Mouse (Mus musculus) heart, postnatal 0 days (tissue): Measurements from ENCODE around the gene Rraga.

ENCODE experiments used
- CTCF ChIP-seq: IDR thresholded peaks from 2 replicates; pipeline ENCODE4 v1.5.1; 2016; ENCODE audit warnings: antibody characterized with exemption, control low read depth, low read depth
- EP300 ChIP-seq: IDR thresholded peaks from 2 replicates; pipeline ENCODE4 v1.6.1; 2016; ENCODE audit warnings: antibody characterized with exemption, low read depth

GRCm38 (mm10) chr4:86576120-86576541 lies 663 bp downstream of the Rraga start:
- TF ChIP-seq CTCF, result no peak
- TF ChIP-seq EP300, result no peak
